Mouse (Mus musculus) kidney, embryonic 14.5 days (tissue): ENCODE results near the gene Dmwd. TPM values are rescaled to one million over a fixed set of nuclear protein-coding genes. Genes with fewer than 3 reads are reported as not detected.

Source experiments
- ATAC-seq: fragments of 200-750 bp; cut with Nextera tagmentation; 2 replicates; pipeline ENCODE4 v1.8.0; 2017; ENCODE audit warnings: moderate number of reproducible peaks, mild to moderate bottlenecking, moderate TSS enrichment, moderate library complexity; ENCODE audit not compliant: low FRiP score, low TSS enrichment
- H3K27ac ChIP-seq: fragments of 300-500 bp; sonication (generic); 2 replicates; pipeline ENCODE4 v1.5.1; 2014; ENCODE audit warnings: low read depth, mild to moderate bottlenecking, low read length, moderate library complexity, mixed read lengths
- H3K27me3 ChIP-seq: fragments of 300-500 bp; sonication (generic); 2 replicates; pipeline ENCODE4 v1.6.1; 2014; ENCODE audit warnings: mild to moderate bottlenecking, low read length; ENCODE audit not compliant: control insufficient read depth, insufficient read depth
- H3K36me3 ChIP-seq: fragments of 300-500 bp; sonication (generic); 2 replicates; pipeline ENCODE4 v1.6.1; 2014; ENCODE audit warnings: low read length, mixed read lengths; ENCODE audit not compliant: control insufficient read depth, insufficient read depth
- H3K4me1 ChIP-seq: fragments of 300-500 bp; sonication (generic); 2 replicates; pipeline ENCODE4 v1.6.1; 2014; ENCODE audit warnings: low read length, mixed read lengths; ENCODE audit not compliant: control insufficient read depth, insufficient read depth
- H3K4me2 ChIP-seq: fragments of 300-500 bp; sonication (generic); replicated peaks from 2 replicates; pipeline ENCODE4 v1.6.1; 2014; ENCODE audit warnings: low read depth, mild to moderate bottlenecking, low read length
- H3K4me3 ChIP-seq: fragments of 300-500 bp; sonication (generic); 2 replicates; pipeline ENCODE4 v1.5.1; 2014; ENCODE audit warnings: mild to moderate bottlenecking, low read length
- H3K9ac ChIP-seq: fragments of 300-500 bp; sonication (generic); 2 replicates; pipeline ENCODE4 v1.6.1; 2014; ENCODE audit warnings: low read depth, mild to moderate bottlenecking, low read length, moderate library complexity
- H3K9me3 ChIP-seq: fragments of 300-500 bp; sonication (generic); 2 replicates; pipeline ENCODE4 v1.6.1; 2016; ENCODE audit warnings: low read length; ENCODE audit not compliant: control insufficient read depth
- WGBS: fragments of 180-500 bp; shearing (Covaris S2); extraction: QIAGEN DNeasy Blood & Tissue Kit; methylation state at CpG from one replicate; pipeline ENCODE4 v1.1.7; 2014; 5-methylcytosine and 5-hydroxymethylcytosine counted together
- polyA plus RNA-seq: library from polyadenylated mRNA; unstranded; fragments of >200 nt; fragmentation: Nextera tagmentation; extraction: Ambion mirVana; gene quantifications from 2 replicates; pipeline ENCODE4 v1.2.1, GENCODE M21; 2014

Dmwd gene
- polyA plus RNA-seq, 1 experiment from 2014 or later, result 20.5 TPM

DNA sequence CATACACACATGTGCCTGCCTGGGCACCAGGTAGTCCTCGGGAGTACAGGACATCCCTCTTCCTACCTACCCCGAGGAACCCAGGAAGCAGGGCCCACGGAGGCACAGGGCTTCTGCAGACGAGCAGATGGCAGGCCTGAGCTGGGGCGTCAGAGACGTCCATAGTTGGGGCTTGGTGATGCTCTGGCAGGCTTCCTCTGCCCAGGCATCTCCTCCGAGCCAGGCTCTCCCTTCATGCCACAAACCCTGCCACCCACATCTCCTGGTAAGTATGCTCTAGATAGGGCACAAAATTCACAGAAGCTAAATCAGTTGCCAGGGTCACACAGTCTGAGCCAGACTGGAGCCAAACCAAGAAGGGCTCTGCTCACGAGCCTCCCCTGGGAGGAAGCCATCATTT lies 25.9 kb upstream of the Dmwd start:
- ATAC-seq, result no peak
- Histone ChIP-seq H3K4me2 (no peak overlapping the region), H3K4me1 (no peaks in the 10 kb centered on the region), H3K27ac (no peak overlapping the region), H3K4me3 (no peak overlapping the region), H3K9me3 (no peaks in the 10 kb centered on the region), H3K9ac (no peak overlapping the region), H3K27me3 (no peaks in the 10 kb centered on the region), H3K36me3 (peaks cover 77% of the 10 kb centered on the region)
- 80% methylated on average over 8 of the region's 8 CpGs for WGBS

DNA sequence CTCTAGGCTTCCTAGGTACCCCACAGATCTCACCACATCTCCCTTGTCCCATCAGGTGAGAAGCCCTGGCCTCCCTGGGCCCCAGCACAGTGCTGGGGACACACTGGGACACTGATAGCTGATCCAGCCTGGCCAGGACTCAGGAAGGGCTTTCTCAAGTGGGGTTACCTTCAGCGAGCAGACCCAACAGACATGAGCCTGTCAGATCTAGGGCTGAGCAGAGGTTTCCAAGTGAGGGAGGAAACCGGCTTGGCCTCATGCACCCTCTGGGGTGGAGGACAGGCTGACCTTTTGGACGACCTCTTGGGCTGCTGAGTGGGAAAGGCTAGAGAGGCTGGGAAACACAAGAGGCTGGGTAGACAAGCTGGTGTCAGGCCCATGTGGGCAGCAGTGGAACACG lies 24.9 kb upstream of the Dmwd start:
- no peak overlapping the region for H3K27ac ChIP-seq
- no peaks in the 10 kb centered on the region for H3K4me1 ChIP-seq
- peaks cover 67% of the 10 kb centered on the region for H3K36me3 ChIP-seq
- no peak for ATAC-seq
- WGBS, result 61% methylated on average over 4 of the region's 4 CpGs
- H3K9me3 ChIP-seq, result no peaks in the 10 kb centered on the region
- H3K9ac ChIP-seq, result no peak overlapping the region
- H3K4me3 ChIP-seq, result no peak overlapping the region
- H3K4me2 ChIP-seq, result no peak overlapping the region
- no peaks in the 10 kb centered on the region for H3K27me3 ChIP-seq

GRCm38 (mm10) chr7:19052345-19053135 lies 23.5 kb upstream of the Dmwd start:
- WGBS, result 90% methylated on average over 15 of the region's 15 CpGs

GRCm38 (mm10) chr7:19053136-19053532 lies 22.9 kb upstream of the Dmwd start:
- 90% methylated on average over 7 of the region's 7 CpGs for WGBS
- Histone ChIP-seq H3K4me2 (no peak overlapping the region), H3K36me3 (peaks cover 48% of the 10 kb centered on the region), H3K9me3 (no peaks in the 10 kb centered on the region), H3K9ac (no peak overlapping the region), H3K4me1 (no peaks in the 10 kb centered on the region), H3K27ac (no peak overlapping the region), H3K4me3 (no peak overlapping the region), H3K27me3 (no peaks in the 10 kb centered on the region)
- no peak for ATAC-seq

More at GRCm38 (mm10) chr7:19052345-19053135, 23.5 kb upstream of the Dmwd start:
- Histone ChIP-seq H3K4me2 (no peak overlapping the region), H3K9ac (no peak overlapping the region), H3K27me3 (no peaks in the 10 kb centered on the region), H3K4me1 (no peaks in the 10 kb centered on the region), H3K4me3 (no peak overlapping the region), H3K9me3 (no peaks in the 10 kb centered on the region), H3K36me3 (peaks cover 54% of the 10 kb centered on the region), H3K27ac (no peak overlapping the region)
- ATAC-seq, result no peak

GRCm38 (mm10) chr7:19054047-19054776 lies 21.8 kb upstream of the Dmwd start, which contains the start of gene Rsph6a:
Gene Rsph6a, plus strand, starts transcription at chr7:19054690.
- Histone ChIP-seq H3K27me3 (no peaks in the 10 kb centered on the region), H3K4me2 (peak within 1 kb of the TSS; percentile 4; the same call in 1 of the 2 replicates), H3K4me3 (no peak within 1 kb of the TSS), H3K27ac (no peak within 1 kb of the TSS), H3K9me3 (no peaks in the 10 kb centered on the region), H3K36me3 (peaks cover 37% of the 10 kb centered on the region), H3K9ac (0 out of 2 replicates have a peak within 1 kb of the TSS, but pooled peaks have one; percentile 2), H3K4me1 (no peaks in the 10 kb centered on the region)
- peak; percentile 69 for ATAC-seq
- WGBS, result 35% methylated on average over 33 of the region's 33 CpGs

GRCm38 (mm10) chr7:19054777-19055076 lies 21.3 kb upstream of the Dmwd start:
- 74% methylated on average over 9 of the region's 9 CpGs for WGBS
- H3K27me3 ChIP-seq, result no peaks in the 10 kb centered on the region
- no peaks in the 10 kb centered on the region for H3K4me1 ChIP-seq
- H3K27ac ChIP-seq, result no peak overlapping the region
- H3K9ac ChIP-seq, result no peak overlapping the region
- ATAC-seq, result no peak; the same call in 1 of the 2 replicates
- peaks cover 33% of the 10 kb centered on the region for H3K36me3 ChIP-seq
- no peak overlapping the region for H3K4me3 ChIP-seq
- H3K9me3 ChIP-seq, result no peaks in the 10 kb centered on the region
- H3K4me2 ChIP-seq, result peak overlapping the region; percentile 4; the same call in 1 of the 2 replicates

GRCm38 (mm10) chr7:19055108-19055507 lies 20.9 kb upstream of the Dmwd start:
- H3K4me3 ChIP-seq, result no peak overlapping the region
- no peaks in the 10 kb centered on the region for H3K9me3 ChIP-seq
- H3K36me3 ChIP-seq, result peaks cover 29% of the 10 kb centered on the region
- WGBS, result 91% methylated on average over 8 of the region's 8 CpGs
- H3K4me2 ChIP-seq, result no peak overlapping the region
- no peaks in the 10 kb centered on the region for H3K4me1 ChIP-seq
- no peaks in the 10 kb centered on the region for H3K27me3 ChIP-seq
- H3K9ac ChIP-seq, result no peak overlapping the region
- H3K27ac ChIP-seq, result no peak overlapping the region
- no peak for ATAC-seq

- Histone ChIP-seq H3K4me3 (no peak overlapping the region), H3K27ac (no peak overlapping the region), H3K36me3 (peaks cover 8% of the 10 kb centered on the region), H3K4me2 (no peak overlapping the region), H3K9me3 (no peaks in the 10 kb centered on the region), H3K27me3 (no peaks in the 10 kb centered on the region), H3K4me1 (no peaks in the 10 kb centered on the region), H3K9ac (no peak overlapping the region)
- ATAC-seq, result no peak
- WGBS, result 79% methylated on average over 10 of the region's 10 CpGs
These were observed 18.6 kb upstream of the Dmwd start for GRCm38 (mm10) chr7:19057405-19057804.

DNA sequence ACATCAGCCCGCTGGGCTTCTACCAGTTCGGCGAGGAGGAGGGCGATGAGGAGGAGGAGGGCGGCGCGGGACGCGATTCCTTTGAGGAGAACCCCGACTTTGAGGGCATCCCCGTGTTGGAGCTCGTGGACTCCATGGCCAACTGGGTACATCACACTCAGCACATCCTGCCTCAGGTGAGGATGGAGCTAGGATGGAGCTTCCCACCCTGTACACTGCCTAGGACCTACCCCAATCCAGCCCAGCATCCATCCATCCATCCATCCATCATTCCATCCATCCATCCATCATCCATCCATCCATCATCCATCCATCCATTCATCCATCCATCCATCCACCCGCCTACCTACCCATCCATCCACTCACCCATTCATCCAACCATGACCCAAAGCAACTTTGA lies 10.1 kb upstream of the Dmwd start:
- Histone ChIP-seq H3K27ac (no peak overlapping the region), H3K4me1 (no peaks in the 10 kb centered on the region), H3K36me3 (no peaks in the 10 kb centered on the region), H3K4me2 (no peak overlapping the region), H3K4me3 (0 out of 2 replicates have a peak overlapping the region, but pooled peaks have one; percentile 6), H3K9ac (no peak overlapping the region), H3K27me3 (peaks cover 29% of the 10 kb centered on the region), H3K9me3 (0 out of 2 replicates have a peak, but pooled peaks cover 5% of the 10 kb centered on the region)
- ATAC-seq, result no peak
- 52% methylated on average over 13 of the region's 13 CpGs for WGBS
